Mouse (Mus musculus): ENCODE data around the gene Defb13.

DNA sequence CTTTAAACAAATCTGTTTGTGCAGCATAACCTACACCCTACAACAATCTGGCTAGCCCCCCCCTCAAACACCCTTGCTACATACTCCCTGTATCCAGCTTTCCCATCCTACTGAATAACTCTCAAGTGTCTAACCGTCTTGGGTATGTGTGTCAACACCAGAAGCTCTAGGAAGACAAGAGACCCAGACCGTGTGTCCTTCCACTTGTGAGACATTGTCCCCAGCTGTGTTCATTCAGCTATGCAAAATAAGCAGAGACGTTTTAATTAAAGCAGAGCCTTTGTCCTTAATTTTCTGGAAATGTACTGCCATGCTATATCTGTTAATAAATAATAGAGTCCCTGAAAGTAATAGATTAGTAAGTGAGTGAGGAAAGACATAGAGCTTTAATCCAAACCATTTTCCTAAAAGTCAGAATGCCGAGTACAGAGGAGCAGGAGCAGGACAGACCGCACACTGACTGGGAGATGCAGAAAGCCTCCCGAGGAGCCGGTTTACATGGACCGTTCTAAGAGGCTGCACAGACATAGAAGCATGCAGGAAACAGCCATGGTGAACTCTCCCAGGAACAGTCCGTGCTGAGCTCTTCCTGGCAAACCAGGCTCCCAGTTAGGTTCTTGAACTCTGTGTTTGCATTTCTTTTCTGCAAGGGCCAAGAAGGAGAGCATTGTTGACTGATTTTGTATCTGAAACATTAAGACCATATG lies 902 bp downstream of the Defb13 start:
- TF ChIP-seq CTCF (IDR thresholded peaks at IDR 0.05; ENCODE audit: control insufficient read depth, insufficient read depth, low read length) (no peak), POLR2A (IDR thresholded peaks at IDR 0.05; ENCODE audit: borderline replicate concordance, control insufficient read depth, low read depth, low read length) (no peak)

Data from bone marrow, adult 2 months (tissue).